Mouse (Mus musculus): ENCODE results near the gene Ehd2.

GRCm38 (mm10) chr7:15929910-15930309, 37.5 kb downstream of the Ehd2 start:
- TF ChIP-seq CTCF (IDR thresholded peaks at IDR 0.05; ENCODE audit: insufficient read depth, low read length) (peak; percentile 96), POLR2A (IDR thresholded peaks at IDR 0.05; ENCODE audit: borderline replicate concordance, extremely low read depth, low read depth, low read length) (no peak)
